Mouse (Mus musculus): Measurements from ENCODE around the gene Etv5. TPM values are rescaled to one million over a fixed set of nuclear protein-coding genes. Genes with fewer than 3 reads are reported as not detected.
A peak's percentile ranks its signal among the peaks of the same experiment; 100 is the strongest.
"Not testable (repeated sequence)": the region's sequence is repeated elsewhere in the genome, so short reads cannot be mapped to it uniquely, and the experiment has no call there.

Gene Etv5
- polyA plus RNA-seq, 1 experiment from 2014 or later, result 13.8 TPM

- 78% methylated on average over 11 of the region's 11 CpGs for WGBS
- Histone ChIP-seq H3K4me2 (ENCODE audit: low read length) (no peak overlapping the region), H3K27me3 (replicated peaks; ENCODE audit: control insufficient read depth, insufficient read depth, low read length) (no peaks in the 10 kb centered on the region), H3K36me3 (ENCODE audit: control insufficient read depth, insufficient read depth, low read length) (0 out of 2 replicates have a peak, but pooled peaks cover 3% of the 10 kb centered on the region), H3K27ac (ENCODE audit: low read depth) (no peak overlapping the region), H3K4me1 (replicated peaks; ENCODE audit: control insufficient read depth, insufficient read depth, low read length) (no peaks in the 10 kb centered on the region), H3K9ac (ENCODE audit: low read length) (no peak overlapping the region), H3K9me3 (ENCODE audit: control insufficient read depth, low read length) (no peaks in the 10 kb centered on the region), H3K4me3 (ENCODE audit: low read depth, low read length) (no peak overlapping the region)
- ATAC-seq (replicated peaks; ENCODE audit: low FRiP score, low TSS enrichment, low read depth) (no peak), DNase-seq (ENCODE audit: low spot score) (no peak)
Observed at GRCm38 (mm10) chr16:22398354-22398753, 41.2 kb downstream of the Etv5 start.

- 0 out of 2 replicates have a peak, but pooled peaks cover 3% of the 10 kb centered on the region for H3K36me3 ChIP-seq (ENCODE audit: control insufficient read depth, insufficient read depth, low read length)
- H3K27ac ChIP-seq (ENCODE audit: low read depth), result no peak overlapping the region
- H3K4me3 ChIP-seq (ENCODE audit: low read depth, low read length), result no peak overlapping the region
- ATAC-seq (replicated peaks; ENCODE audit: low FRiP score, low TSS enrichment, low read depth), result no peak
- WGBS, result 58% methylated on average over 8 of the region's 8 CpGs
- no peaks in the 10 kb centered on the region for H3K4me1 ChIP-seq (replicated peaks; ENCODE audit: control insufficient read depth, insufficient read depth, low read length)
- H3K4me2 ChIP-seq (ENCODE audit: low read length), result no peak overlapping the region
- no peak for DNase-seq (ENCODE audit: low spot score)
- H3K9me3 ChIP-seq (ENCODE audit: control insufficient read depth, low read length), result no peaks in the 10 kb centered on the region
- H3K9ac ChIP-seq (ENCODE audit: low read length), result no peak overlapping the region
- H3K27me3 ChIP-seq (replicated peaks; ENCODE audit: control insufficient read depth, insufficient read depth, low read length), result no peaks in the 10 kb centered on the region
Observed at GRCm38 (mm10) chr16:22396420-22396819, 43.1 kb downstream of the Etv5 start.

- H3K27ac ChIP-seq (ENCODE audit: low read depth), result no peak overlapping the region
- H3K9ac ChIP-seq (ENCODE audit: low read length), result no peak overlapping the region
- H3K36me3 ChIP-seq (ENCODE audit: control insufficient read depth, insufficient read depth, low read length), result no peaks in the 10 kb centered on the region
- H3K9me3 ChIP-seq (ENCODE audit: control insufficient read depth, low read length), result no peaks in the 10 kb centered on the region
- 73% methylated on average over 15 of the region's 15 CpGs for WGBS
- DNase-seq (ENCODE audit: low spot score) (no peak), ATAC-seq (replicated peaks; ENCODE audit: low FRiP score, low TSS enrichment, low read depth) (peak; percentile 51; the same call in 1 of the 2 replicates)
- H3K27me3 ChIP-seq (replicated peaks; ENCODE audit: control insufficient read depth, insufficient read depth, low read length), result no peaks in the 10 kb centered on the region
- H3K4me3 ChIP-seq (ENCODE audit: low read depth, low read length), result no peak overlapping the region
- H3K4me2 ChIP-seq (ENCODE audit: low read length), result no peak overlapping the region
- no peaks in the 10 kb centered on the region for H3K4me1 ChIP-seq (replicated peaks; ENCODE audit: control insufficient read depth, insufficient read depth, low read length)
Observed at GRCm38 (mm10) chr16:22395093-22395844, 44.2 kb downstream of the Etv5 start.

GRCm38 (mm10) chr16:22390348-22390897, 49.1 kb downstream of the Etv5 start:
- Histone ChIP-seq H3K27me3 (replicated peaks; ENCODE audit: control insufficient read depth, insufficient read depth, low read length) (no peaks in the 10 kb centered on the region), H3K9me3 (ENCODE audit: control insufficient read depth, low read length) (no peaks in the 10 kb centered on the region), H3K9ac (ENCODE audit: low read length) (no peak overlapping the region), H3K4me3 (ENCODE audit: low read depth, low read length) (no peak overlapping the region), H3K27ac (ENCODE audit: low read depth) (peak overlapping the region; percentile 22; the same call in 1 of the 2 replicates), H3K36me3 (ENCODE audit: control insufficient read depth, insufficient read depth, low read length) (peaks cover 5% of the 10 kb centered on the region; the same call in 1 of the 2 replicates), H3K4me1 (replicated peaks; ENCODE audit: control insufficient read depth, insufficient read depth, low read length) (no peaks in the 10 kb centered on the region), H3K4me2 (ENCODE audit: low read length) (no peak overlapping the region)
- DNase-seq (ENCODE audit: low spot score) (no peak), ATAC-seq (replicated peaks; ENCODE audit: low FRiP score, low TSS enrichment, low read depth) (peak; percentile 80)
- 56% methylated on average over 9 of the region's 9 CpGs for WGBS

GRCm38 (mm10) chr16:22389146-22389911, 50.2 kb downstream of the Etv5 start:
- Histone ChIP-seq H3K27me3 (replicated peaks; ENCODE audit: control insufficient read depth, insufficient read depth, low read length) (no peaks in the 10 kb centered on the region), H3K27ac (ENCODE audit: low read depth) (no peak overlapping the region), H3K4me2 (ENCODE audit: low read length) (no peak overlapping the region), H3K9me3 (ENCODE audit: control insufficient read depth, low read length) (no peaks in the 10 kb centered on the region), H3K4me3 (ENCODE audit: low read depth, low read length) (no peak overlapping the region), H3K9ac (ENCODE audit: low read length) (no peak overlapping the region), H3K4me1 (replicated peaks; ENCODE audit: control insufficient read depth, insufficient read depth, low read length) (no peaks in the 10 kb centered on the region), H3K36me3 (ENCODE audit: control insufficient read depth, insufficient read depth, low read length) (peaks cover 5% of the 10 kb centered on the region; the same call in 1 of the 2 replicates)
- ATAC-seq (replicated peaks; ENCODE audit: low FRiP score, low TSS enrichment, low read depth), result no peak
- no peak for DNase-seq (ENCODE audit: low spot score)
- WGBS, result 79% methylated on average over 13 of the region's 13 CpGs

- Histone ChIP-seq H3K4me1 (replicated peaks; ENCODE audit: control insufficient read depth, insufficient read depth, low read length) (no peaks in the 10 kb centered on the region), H3K4me3 (ENCODE audit: low read depth, low read length) (no peak overlapping the region), H3K27ac (ENCODE audit: low read depth) (no peak overlapping the region), H3K4me2 (ENCODE audit: low read length) (no peak overlapping the region), H3K9ac (ENCODE audit: low read length) (no peak overlapping the region), H3K36me3 (ENCODE audit: control insufficient read depth, insufficient read depth, low read length) (peaks cover 5% of the 10 kb centered on the region; the same call in 1 of the 2 replicates), H3K27me3 (replicated peaks; ENCODE audit: control insufficient read depth, insufficient read depth, low read length) (no peaks in the 10 kb centered on the region), H3K9me3 (ENCODE audit: control insufficient read depth, low read length) (no peaks in the 10 kb centered on the region)
- ATAC-seq (replicated peaks; ENCODE audit: low FRiP score, low TSS enrichment, low read depth) (no peak), DNase-seq (ENCODE audit: low spot score) (no peak)
- WGBS, result 95% methylated on average over 6 of the region's 6 CpGs
Observed at GRCm38 (mm10) chr16:22387731-22388130, 51.8 kb downstream of the Etv5 start.

- not testable (repeated sequence) for H3K4me3 ChIP-seq (ENCODE audit: low read depth, low read length); DNase-seq (ENCODE audit: low spot score); H3K4me1 ChIP-seq (replicated peaks; ENCODE audit: control insufficient read depth, insufficient read depth, low read length); H3K27me3 ChIP-seq (replicated peaks; ENCODE audit: control insufficient read depth, insufficient read depth, low read length); H3K9ac ChIP-seq (ENCODE audit: low read length); H3K9me3 ChIP-seq (ENCODE audit: control insufficient read depth, low read length); H3K36me3 ChIP-seq (ENCODE audit: control insufficient read depth, insufficient read depth, low read length); H3K4me2 ChIP-seq (ENCODE audit: low read length); H3K27ac ChIP-seq (ENCODE audit: low read depth); ATAC-seq (replicated peaks; ENCODE audit: low FRiP score, low TSS enrichment, low read depth)
- 76% methylated on average over 6 of the region's 7 CpGs for WGBS
Observed at GRCm38 (mm10) chr16:22382018-22382417, 57.5 kb downstream of the Etv5 start.

- no peak overlapping the region for H3K9ac ChIP-seq (ENCODE audit: low read length)
- no peak overlapping the region for H3K27ac ChIP-seq (ENCODE audit: low read depth)
- ATAC-seq (replicated peaks; ENCODE audit: low FRiP score, low TSS enrichment, low read depth) (no peak), DNase-seq (ENCODE audit: low spot score) (no peak)
- no peak overlapping the region for H3K4me2 ChIP-seq (ENCODE audit: low read length)
- no peaks in the 10 kb centered on the region for H3K4me1 ChIP-seq (replicated peaks; ENCODE audit: control insufficient read depth, insufficient read depth, low read length)
- no peaks in the 10 kb centered on the region for H3K27me3 ChIP-seq (replicated peaks; ENCODE audit: control insufficient read depth, insufficient read depth, low read length)
- H3K36me3 ChIP-seq (ENCODE audit: control insufficient read depth, insufficient read depth, low read length), result no peaks in the 10 kb centered on the region
- no peak overlapping the region for H3K4me3 ChIP-seq (ENCODE audit: low read depth, low read length)
- H3K9me3 ChIP-seq (ENCODE audit: control insufficient read depth, low read length), result no peaks in the 10 kb centered on the region
- 75% methylated on average over 8 of the region's 8 CpGs for WGBS
Observed at GRCm38 (mm10) chr16:22380981-22381380, 58.5 kb downstream of the Etv5 start.
